Mouse (Mus musculus): ENCODE data around the gene Fkbp11. TPM values are rescaled to one million over a fixed set of nuclear protein-coding genes. Genes with fewer than 3 reads are reported as not detected.

The Fkbp11 gene
- polyA plus RNA-seq, 1 experiment from 2014 or later, result 5.7 TPM

- ATAC-seq (ENCODE audit: low FRiP score, low read depth), result no peak
- WGBS, result 68% methylated on average over 16 of the region's 16 CpGs
- Histone ChIP-seq H3K36me3 (no peaks in the 10 kb centered on the region), H3K4me2 (no peak overlapping the region), H3K4me3 (no peak overlapping the region), H3K9ac (no peak overlapping the region), H3K27ac (replicated peaks) (no peak overlapping the region), H3K4me1 (replicated peaks) (no peaks in the 10 kb centered on the region), H3K27me3 (no peaks in the 10 kb centered on the region), H3K9me3 (no peaks in the 10 kb centered on the region)
Measured at GRCm38 (mm10) chr15:98717301-98717700, 10.7 kb downstream of the Fkbp11 start.

- Histone ChIP-seq H3K36me3 (no peaks in the 10 kb centered on the region), H3K27me3 (no peaks in the 10 kb centered on the region), H3K4me1 (replicated peaks) (no peaks in the 10 kb centered on the region), H3K4me3 (no peak overlapping the region), H3K4me2 (no peak overlapping the region), H3K9me3 (no peaks in the 10 kb centered on the region), H3K9ac (no peak overlapping the region), H3K27ac (replicated peaks) (no peak overlapping the region)
- WGBS, result 72% methylated on average over 5 of the region's 5 CpGs
- no peak for ATAC-seq (ENCODE audit: low FRiP score, low read depth)
Measured at GRCm38 (mm10) chr15:98714230-98714652, 13.8 kb downstream of the Fkbp11 start.

GRCm38 (mm10) chr15:98710442-98710841 lies 17.6 kb downstream of the Fkbp11 start:
- no peaks in the 10 kb centered on the region for H3K36me3 ChIP-seq
- 13% methylated on average over 9 of the region's 9 CpGs for WGBS
- H3K27ac ChIP-seq (replicated peaks), result no peak overlapping the region
- no peaks in the 10 kb centered on the region for H3K9me3 ChIP-seq
- ATAC-seq (ENCODE audit: low FRiP score, low read depth), result no peak
- H3K4me1 ChIP-seq (replicated peaks), result 0 out of 2 replicates have a peak, but pooled peaks cover 6% of the 10 kb centered on the region
- H3K9ac ChIP-seq, result no peak overlapping the region
- H3K27me3 ChIP-seq, result no peaks in the 10 kb centered on the region
- H3K4me2 ChIP-seq, result no peak overlapping the region
- H3K4me3 ChIP-seq, result no peak overlapping the region

GRCm38 (mm10) chr15:98707766-98708372 lies 20.1 kb downstream of the Fkbp11 start, which contains the start of gene Ccdc65:
TSS of gene Ccdc65 (plus strand) at chr15:98708207.
- no peaks in the 10 kb centered on the region for H3K9me3 ChIP-seq
- WGBS, result 19% methylated on average over 16 of the region's 16 CpGs
- H3K4me1 ChIP-seq (replicated peaks), result 0 out of 2 replicates have a peak, but pooled peaks cover 6% of the 10 kb centered on the region
- H3K4me3 ChIP-seq, result peak within 1 kb of the TSS; percentile 50
- ATAC-seq (ENCODE audit: low FRiP score, low read depth), result peak; percentile 78; the same call in 1 of the 2 replicates
- peak within 1 kb of the TSS; percentile 49 for H3K9ac ChIP-seq
- H3K36me3 ChIP-seq, result no peaks in the 10 kb centered on the region
- 0 out of 2 replicates have a peak within 1 kb of the TSS, but pooled peaks have one; percentile 21 for H3K27ac ChIP-seq (replicated peaks)
- peak within 1 kb of the TSS; percentile 72 for H3K4me2 ChIP-seq
- peaks cover 5% of the 10 kb centered on the region; the same call in 1 of the 2 replicates for H3K27me3 ChIP-seq

- Histone ChIP-seq H3K9ac (no peak overlapping the region), H3K4me2 (no peak overlapping the region), H3K27ac (replicated peaks) (no peak overlapping the region), H3K4me3 (no peak overlapping the region), H3K9me3 (no peaks in the 10 kb centered on the region), H3K4me1 (replicated peaks) (peaks cover 16% of the 10 kb centered on the region), H3K36me3 (no peaks in the 10 kb centered on the region), H3K27me3 (peaks cover 25% of the 10 kb centered on the region)
- ATAC-seq (ENCODE audit: low FRiP score, low read depth), result no peak
- 67% methylated on average over 9 of the region's 9 CpGs for WGBS
Measured at GRCm38 (mm10) chr15:98704312-98704711, 23.7 kb downstream of the Fkbp11 start.

GRCm38 (mm10) chr15:98699190-98700105 lies 28.6 kb downstream of the Fkbp11 start:
- Histone ChIP-seq H3K27me3 (peaks cover 23% of the 10 kb centered on the region), H3K4me3 (peak overlapping the region; percentile 55), H3K9ac (peak overlapping the region; percentile 52), H3K9me3 (no peaks in the 10 kb centered on the region), H3K27ac (replicated peaks) (peak overlapping the region; percentile 87), H3K36me3 (no peaks in the 10 kb centered on the region), H3K4me2 (peak overlapping the region; percentile 90), H3K4me1 (replicated peaks) (peaks cover 16% of the 10 kb centered on the region)
- 4% methylated on average over 40 of the region's 40 CpGs for WGBS
- peak; percentile 91 for ATAC-seq (ENCODE audit: low FRiP score, low read depth)

- ATAC-seq (ENCODE audit: low FRiP score, low read depth), result no peak
- no peaks in the 10 kb centered on the region for H3K36me3 ChIP-seq
- peaks cover 9% of the 10 kb centered on the region for H3K27me3 ChIP-seq
- H3K9me3 ChIP-seq, result no peaks in the 10 kb centered on the region
- H3K27ac ChIP-seq (replicated peaks), result no peak overlapping the region
- WGBS, result 45% methylated on average over 8 of the region's 8 CpGs
- peaks cover 25% of the 10 kb centered on the region for H3K4me1 ChIP-seq (replicated peaks)
- H3K9ac ChIP-seq, result no peak overlapping the region
- H3K4me2 ChIP-seq, result no peak overlapping the region
- no peak overlapping the region for H3K4me3 ChIP-seq
Measured at GRCm38 (mm10) chr15:98696216-98696615, 31.8 kb downstream of the Fkbp11 start.

- no peak overlapping the region for H3K4me3 ChIP-seq
- H3K4me1 ChIP-seq (replicated peaks), result peaks cover 30% of the 10 kb centered on the region
- WGBS, result 56% methylated on average over 9 of the region's 9 CpGs
- H3K27me3 ChIP-seq, result peaks cover 4% of the 10 kb centered on the region
- no peak for ATAC-seq (ENCODE audit: low FRiP score, low read depth)
- no peak overlapping the region for H3K4me2 ChIP-seq
- no peaks in the 10 kb centered on the region for H3K36me3 ChIP-seq
- H3K27ac ChIP-seq (replicated peaks), result no peak overlapping the region
- H3K9ac ChIP-seq, result no peak overlapping the region
- no peaks in the 10 kb centered on the region for H3K9me3 ChIP-seq
Measured at GRCm38 (mm10) chr15:98695726-98696125, 32.3 kb downstream of the Fkbp11 start.

- H3K9ac ChIP-seq, result no peak overlapping the region
- no peaks in the 10 kb centered on the region for H3K36me3 ChIP-seq
- H3K27me3 ChIP-seq, result no peaks in the 10 kb centered on the region
- peaks cover 16% of the 10 kb centered on the region for H3K4me1 ChIP-seq (replicated peaks)
- no peak overlapping the region for H3K4me2 ChIP-seq
- no peak overlapping the region for H3K4me3 ChIP-seq
- H3K9me3 ChIP-seq, result no peaks in the 10 kb centered on the region
- 54% methylated on average over 11 of the region's 11 CpGs for WGBS
- no peak overlapping the region for H3K27ac ChIP-seq (replicated peaks)
- ATAC-seq (ENCODE audit: low FRiP score, low read depth), result no peak
Measured at GRCm38 (mm10) chr15:98692171-98692715, 35.8 kb downstream of the Fkbp11 start.

GRCm38 (mm10) chr15:98691486-98692147 lies 36.4 kb downstream of the Fkbp11 start:
- no peaks in the 10 kb centered on the region for H3K27me3 ChIP-seq
- H3K4me3 ChIP-seq, result no peak overlapping the region
- ATAC-seq (ENCODE audit: low FRiP score, low read depth), result peak; percentile 27; the same call in 1 of the 2 replicates
- WGBS, result 15% methylated on average over 7 of the region's 7 CpGs
- no peaks in the 10 kb centered on the region for H3K9me3 ChIP-seq
- no peaks in the 10 kb centered on the region for H3K36me3 ChIP-seq
- no peak overlapping the region for H3K9ac ChIP-seq
- H3K4me2 ChIP-seq, result peak overlapping the region; percentile 11
- H3K27ac ChIP-seq (replicated peaks), result no peak overlapping the region; the same call in 1 of the 2 replicates
- H3K4me1 ChIP-seq (replicated peaks), result peaks cover 16% of the 10 kb centered on the region

GRCm38 (mm10) chr15:98689682-98690081 lies 38.3 kb downstream of the Fkbp11 start:
- Histone ChIP-seq H3K4me2 (no peak overlapping the region), H3K9me3 (no peaks in the 10 kb centered on the region), H3K36me3 (no peaks in the 10 kb centered on the region), H3K4me3 (no peak overlapping the region), H3K4me1 (replicated peaks) (peaks cover 16% of the 10 kb centered on the region), H3K27ac (replicated peaks) (no peak overlapping the region), H3K9ac (no peak overlapping the region), H3K27me3 (no peaks in the 10 kb centered on the region)
- WGBS, result 69% methylated on average over 2 of the region's 2 CpGs
- no peak for ATAC-seq (ENCODE audit: low FRiP score, low read depth)

All from hindbrain, embryonic 15.5 days (tissue).